Mouse (Mus musculus) kidney, adult 18-20 months (tissue): ENCODE data around the gene Fhl2.
A peak's percentile ranks its signal among the peaks of the same experiment; 100 is the strongest.
"Not testable (repeated sequence)": the region's sequence is repeated elsewhere in the genome, so short reads cannot be mapped to it uniquely, and the experiment has no call there.

Experiments
- DNase-seq: peaks from one replicate; pipeline ENCODE4 v3.0.0; 2021

The Fhl2 gene

DNA sequence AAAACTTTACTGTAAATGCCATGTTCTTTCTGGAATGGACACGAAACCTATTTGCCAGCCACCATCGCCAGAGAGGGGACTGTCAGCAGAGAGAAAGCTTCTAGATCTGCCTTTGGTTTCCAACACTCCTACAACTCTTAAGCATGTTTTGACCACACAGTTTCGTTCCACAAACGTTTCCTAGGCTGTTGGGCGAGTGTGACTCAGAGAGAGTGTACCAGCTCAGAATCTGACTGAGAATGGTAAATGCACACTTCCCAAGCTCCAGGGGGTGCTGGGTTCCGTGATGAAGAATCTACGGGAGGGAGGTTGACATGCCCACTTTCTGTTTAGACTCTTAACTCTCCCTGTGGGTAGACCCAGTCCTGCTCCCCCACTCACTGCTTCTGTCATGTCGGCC, 5.7 kb downstream of the Fhl2 start:
- no peak for DNase-seq

DNA sequence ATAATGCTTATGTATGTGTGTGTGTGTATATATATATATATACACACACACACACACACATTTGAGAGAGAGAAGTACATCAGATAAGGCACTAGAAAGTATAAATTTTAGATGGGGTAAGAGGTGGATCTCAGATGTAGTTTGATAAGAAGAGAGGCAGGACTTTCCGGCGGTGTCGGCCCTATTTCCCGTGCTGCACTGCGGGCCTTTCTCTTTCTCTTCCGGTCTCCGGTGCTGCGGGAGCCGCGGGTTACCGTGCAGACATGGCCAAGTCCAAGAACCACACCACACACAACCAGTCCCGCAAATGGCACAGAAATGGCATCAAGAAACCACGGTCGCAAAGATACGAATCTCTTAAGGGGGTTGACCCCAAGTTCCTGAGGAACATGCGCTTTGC, 7.9 kb downstream of the Fhl2 start:
- DNase-seq, result not testable (repeated sequence)

DNA sequence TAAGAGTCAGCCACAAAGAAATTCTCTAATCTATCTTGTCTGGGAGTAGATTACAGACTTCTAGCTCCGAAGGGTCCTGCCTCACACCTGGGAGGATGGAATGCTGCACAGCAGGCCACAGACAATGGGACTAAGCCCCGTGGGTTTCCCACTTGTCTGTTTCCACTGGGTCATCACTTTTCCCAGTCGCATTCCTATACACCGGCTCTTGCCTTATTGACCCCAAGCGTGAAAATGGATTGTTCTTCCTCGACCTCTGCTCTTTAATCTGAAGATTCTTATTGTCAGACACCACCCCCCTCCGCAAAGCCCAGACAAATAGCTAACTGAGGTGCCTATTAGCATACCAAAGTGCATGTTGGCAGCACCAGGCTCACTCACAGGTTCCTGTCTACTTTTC, 10.4 kb downstream of the Fhl2 start:
- no peak for DNase-seq

DNA sequence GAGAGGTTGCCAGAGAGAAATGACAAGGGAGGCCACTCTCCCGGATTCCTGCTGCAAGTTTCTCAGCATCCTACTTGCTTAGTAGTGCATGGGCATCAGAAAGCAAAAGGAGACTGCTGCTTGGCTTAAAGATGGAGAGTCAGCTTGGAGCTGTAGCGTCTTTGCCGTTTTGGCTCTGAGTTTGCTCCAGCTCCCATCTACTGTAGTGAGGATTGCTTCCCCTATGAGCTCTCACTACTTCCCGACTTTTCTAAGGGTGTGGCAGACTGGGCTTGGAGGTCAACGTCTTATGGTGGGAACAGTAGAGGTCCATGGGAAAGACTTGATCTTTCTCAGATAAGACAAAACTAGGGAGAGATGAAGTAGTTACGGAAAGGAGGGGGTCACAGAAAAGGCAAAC, 15.9 kb downstream of the Fhl2 start:
- DNase-seq, result no peak

DNA sequence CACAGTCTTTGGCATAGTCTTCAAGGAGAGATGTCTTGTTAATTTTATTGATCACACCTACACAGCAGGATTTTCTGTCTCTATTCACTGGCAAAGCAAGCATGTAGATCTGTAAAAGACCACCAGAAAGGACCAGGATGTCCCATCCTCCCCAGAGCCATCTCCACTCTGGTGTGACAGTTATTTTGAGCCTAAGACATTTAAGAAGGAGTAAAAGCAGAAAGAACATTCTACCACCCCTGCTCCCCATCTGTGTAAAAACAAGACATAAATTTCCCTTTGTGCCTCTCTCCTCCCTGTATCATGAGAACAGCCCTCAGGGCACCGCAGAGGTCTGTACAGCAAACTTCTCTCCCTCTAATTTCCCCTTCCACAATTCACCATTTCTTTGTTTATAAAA, 18.0 kb downstream of the Fhl2 start:
- DNase-seq, result no peak

DNA sequence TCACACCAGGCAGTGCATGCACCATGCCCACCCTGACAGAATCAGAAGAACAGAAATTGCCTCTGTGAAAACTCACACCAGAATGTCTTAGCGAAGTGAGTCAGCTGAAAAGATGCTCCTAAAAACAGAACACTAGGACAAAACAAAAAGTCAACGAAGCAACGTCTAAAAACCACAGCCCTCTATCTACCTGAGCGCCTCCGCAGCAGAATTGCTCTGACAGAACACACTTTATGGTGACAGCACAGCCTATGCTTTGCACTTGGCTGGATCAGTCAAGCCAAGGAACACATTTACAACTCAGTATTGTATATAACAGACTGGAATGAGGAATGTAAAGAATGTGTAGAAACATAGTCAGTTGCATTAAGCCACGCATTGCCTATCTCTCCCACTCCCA, 18.4 kb downstream of the Fhl2 start:
- no peak for DNase-seq

DNA sequence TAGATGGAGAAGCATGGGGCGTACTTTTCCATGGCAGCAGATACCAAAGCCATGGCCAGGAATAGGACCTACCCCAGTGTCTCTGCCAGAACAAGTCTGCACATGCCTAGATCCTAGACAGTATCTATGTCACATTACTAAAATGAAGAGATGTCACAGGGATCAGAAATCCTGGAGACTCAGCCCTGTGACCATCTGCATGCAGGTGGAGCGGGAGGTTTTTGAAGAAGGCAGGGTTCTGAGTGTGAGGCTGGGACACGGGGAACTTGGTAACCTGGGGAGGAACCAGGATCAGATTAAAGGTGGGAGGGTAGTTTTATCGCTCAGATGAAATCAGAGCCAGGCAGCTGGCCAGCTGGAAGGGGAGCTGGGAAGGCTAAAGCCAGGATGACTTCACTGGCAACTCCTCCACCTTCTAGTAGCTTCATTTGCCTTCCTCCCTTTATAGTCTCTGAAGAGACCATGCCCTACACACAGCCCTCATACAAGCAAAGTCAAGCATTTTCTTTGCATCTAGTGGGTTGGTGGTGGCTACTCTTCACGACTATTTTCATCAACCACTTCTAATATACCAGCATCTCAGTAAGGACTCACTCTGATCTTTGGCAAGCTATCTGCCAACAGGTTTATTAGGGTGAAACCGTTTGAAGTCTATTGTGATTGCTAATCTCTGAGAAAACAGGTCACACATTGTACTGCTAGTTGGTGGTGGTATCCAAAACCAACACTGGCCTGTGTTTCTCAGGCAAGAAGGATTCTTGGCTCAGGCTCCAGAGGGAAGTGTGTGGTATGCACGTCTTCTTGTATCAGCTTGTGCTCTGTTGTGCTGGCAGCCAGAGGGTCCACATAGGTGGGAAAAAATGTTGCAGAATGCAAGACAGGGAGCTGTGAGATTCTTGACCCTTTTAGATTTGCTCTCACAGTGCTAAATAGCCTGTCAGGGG, 23.2 kb downstream of the Fhl2 start:
- DNase-seq, result no peak

DNA sequence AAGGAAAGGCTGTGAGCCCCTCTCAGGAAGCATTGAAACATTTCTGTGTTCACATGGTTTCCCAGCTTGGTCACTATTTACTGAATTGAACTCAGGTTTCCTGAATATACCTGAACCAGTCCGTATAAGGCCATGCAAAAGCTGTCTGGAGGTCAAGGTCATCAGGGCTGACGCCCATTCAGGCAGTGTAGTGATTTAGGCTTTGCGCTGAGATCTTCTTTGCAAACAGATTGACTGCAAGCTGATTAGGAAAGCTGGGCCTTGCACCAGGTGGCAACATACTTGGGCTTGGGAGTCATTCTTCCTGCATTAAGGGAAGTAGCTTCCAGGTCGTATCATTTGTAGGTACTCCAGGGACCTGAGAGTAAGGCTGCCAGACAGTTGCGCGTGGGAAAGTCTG, 25.0 kb downstream of the Fhl2 start:
- DNase-seq, result no peak

DNA sequence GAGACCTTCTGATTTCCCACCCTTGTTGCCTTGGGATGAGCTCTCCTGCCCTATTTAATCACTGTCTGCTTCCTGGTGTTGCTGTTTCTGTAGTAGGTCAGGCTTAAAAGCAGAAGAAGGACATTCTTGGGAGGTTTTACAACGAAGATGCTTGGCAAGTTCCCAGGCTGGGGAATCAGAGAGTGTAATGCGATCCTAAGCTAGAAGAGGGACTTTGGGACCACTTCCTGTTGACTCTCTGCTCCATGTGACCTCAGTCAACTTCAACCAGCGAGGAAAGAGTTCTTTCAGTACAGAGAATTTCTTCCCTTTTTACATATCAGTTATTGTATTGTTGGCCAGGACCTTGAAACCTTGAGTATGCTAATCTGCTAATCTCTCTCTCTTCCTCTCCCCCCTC, 25.7 kb downstream of the Fhl2 start:
- DNase-seq, result no peak

DNA sequence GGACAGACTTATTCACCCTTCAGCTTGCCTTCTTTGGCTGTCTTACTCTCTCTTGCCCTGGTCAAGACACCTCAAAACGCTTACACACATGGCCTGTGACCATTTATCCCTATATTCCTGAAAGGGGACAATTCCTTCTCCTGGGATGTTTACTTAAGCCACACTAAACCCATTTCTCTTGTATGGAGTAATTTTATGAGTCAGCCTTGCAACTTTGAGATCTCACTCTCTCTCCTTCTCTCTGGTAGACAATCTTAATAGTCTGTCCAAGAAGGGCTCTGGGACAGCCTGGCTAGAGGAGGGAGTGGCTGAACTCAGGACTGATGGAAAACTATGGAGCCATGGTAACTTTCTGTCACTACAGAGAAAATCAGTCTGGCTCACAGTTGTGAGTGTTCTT, 27.1 kb downstream of the Fhl2 start:
- DNase-seq, result no peak

DNA sequence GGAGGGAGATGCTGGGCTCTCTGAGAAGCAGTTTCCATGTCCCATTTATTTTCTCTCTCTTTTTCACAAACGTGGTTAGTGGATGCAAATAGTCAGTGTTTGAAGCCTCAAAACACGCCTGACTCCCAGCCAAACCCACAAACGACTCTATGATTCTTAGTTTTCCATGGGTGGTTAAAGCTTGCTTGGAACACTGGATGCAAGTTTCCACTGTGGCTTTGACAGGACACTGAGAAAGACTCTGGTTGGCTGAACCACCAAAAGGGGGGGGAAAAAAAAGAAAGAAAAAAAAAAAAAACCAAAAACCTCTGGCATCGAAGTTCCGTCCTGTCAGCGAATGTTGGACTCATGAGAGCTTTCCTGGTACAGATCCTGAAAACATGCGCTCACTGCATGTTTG, 27.6 kb downstream of the Fhl2 start:
- DNase-seq, result no peak

DNA sequence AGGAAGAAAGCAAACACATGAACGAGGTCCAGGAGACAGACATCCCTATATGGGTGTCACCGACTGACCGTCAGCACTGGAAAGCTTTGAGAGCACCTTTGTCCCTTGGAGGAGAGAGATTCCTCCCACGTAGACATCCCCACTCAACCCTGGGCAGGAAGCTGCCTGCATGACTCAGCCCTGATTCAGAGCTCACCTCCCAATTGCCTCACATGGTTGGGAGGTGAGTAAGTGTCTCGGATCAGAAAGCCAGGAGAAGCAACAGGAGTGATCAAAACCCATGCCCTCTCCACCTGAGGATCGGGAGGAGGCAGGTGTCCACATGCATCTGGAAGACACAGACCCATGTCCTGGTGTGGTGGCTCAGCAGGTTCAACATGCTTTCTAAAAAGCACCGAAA, 28.2 kb downstream of the Fhl2 start:
- no peak for DNase-seq

DNA sequence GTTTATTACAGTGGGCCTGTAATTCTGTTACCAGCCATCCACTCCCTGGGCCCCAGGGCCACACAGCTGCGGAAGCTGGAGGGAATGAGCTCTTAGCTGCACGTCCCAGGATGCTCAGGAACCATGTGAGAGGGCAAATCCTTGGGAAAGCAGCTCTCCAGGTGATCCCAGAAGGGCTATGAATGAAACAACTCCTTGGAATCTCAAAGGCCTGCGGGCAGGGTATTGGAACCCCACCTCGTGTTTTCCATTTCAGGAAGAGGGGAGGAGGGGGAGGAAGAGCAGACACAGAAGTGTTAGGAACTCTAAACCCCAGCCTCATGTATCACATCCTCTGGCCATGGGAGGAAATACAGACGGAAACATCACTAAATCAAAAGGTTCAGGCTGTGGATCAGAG, 28.8 kb downstream of the Fhl2 start:
- DNase-seq, result no peak

DNA sequence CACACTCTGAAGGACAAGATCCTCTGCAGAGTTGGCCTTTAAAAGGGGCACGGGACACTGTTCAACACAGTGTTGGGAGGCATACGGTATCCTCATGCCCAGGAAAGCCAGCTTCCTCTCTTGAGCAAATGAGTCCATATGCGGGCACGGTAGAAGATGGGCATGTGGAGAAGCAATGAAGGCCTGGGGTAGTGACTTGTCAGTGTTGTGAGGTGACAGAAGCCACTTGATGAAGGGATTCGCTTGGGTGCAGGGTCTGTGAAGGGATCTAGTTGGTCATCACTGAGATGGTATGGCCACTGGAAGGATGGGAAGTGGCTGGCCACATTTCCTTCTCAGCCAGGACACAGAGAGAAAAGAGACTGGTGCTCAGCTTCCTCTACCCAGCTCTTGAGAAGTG, 32.2 kb downstream of the Fhl2 start:
- no peak for DNase-seq

DNA sequence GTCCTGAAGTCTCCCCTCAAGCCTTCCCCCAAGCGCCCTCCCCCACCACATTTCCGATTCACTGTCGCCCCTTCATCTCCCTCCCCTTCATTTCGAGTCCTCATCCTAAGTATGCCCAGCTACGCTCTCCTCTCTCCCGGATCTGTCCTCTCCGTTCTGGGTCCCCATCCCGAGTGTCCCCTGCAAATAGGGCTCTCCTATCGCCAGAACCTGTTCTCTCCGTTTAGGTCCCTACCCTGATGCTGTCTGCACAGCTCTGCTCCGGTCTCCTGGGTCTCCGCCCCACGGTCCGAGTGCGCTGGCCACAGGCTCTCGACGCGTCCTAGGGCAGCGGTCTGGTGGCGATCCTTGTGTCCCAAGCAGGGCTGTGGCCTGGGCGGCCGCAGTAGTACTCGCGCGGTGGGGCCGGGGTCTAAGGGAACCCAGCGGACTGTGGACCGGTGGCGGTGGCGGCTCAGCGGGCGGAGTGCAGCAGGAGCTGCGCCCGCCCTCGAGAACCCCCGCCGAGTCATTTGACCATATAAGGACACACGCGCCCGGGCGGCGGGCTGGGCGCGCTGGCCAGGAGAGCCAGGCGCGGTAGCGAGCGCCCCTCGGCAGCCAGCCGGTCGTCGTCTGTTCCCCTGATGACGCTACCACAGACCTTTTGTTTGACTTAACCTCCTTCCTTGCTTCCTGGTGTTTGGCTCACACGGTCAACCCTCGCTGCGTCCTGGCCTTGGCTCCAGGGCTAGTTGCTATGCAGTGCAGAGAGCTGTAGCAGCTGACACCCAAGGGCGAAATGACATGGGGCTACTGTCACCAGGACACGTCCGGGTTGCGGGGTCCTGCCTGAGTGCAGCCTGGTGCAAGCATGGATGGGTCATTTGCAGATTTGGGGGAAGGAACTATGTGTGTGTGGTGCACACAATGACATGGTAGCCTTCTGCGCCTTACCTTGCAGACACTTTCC, 33.0 kb downstream of the Fhl2 start:
- DNase-seq, result peak; percentile 75

DNA sequence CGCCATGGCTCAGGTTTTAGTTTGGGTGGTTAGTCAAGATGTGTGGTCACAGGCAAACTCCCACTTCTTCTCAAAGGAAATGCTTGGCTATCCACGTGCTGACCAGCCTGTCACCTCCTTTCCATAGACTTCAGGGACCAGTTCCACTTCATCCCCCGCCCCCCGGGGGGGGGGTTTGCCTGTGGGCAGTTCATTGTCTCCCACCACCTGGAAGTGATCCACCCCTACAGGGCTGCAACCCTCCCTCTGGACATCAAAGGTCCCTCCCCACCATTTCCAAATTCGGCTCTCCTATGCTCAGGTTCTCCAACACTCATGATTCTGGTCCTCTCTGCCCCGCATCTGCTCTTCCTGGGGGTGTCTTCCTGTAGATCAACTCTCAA, 33.7 kb downstream of the Fhl2 start:
- DNase-seq, result no peak

DNA sequence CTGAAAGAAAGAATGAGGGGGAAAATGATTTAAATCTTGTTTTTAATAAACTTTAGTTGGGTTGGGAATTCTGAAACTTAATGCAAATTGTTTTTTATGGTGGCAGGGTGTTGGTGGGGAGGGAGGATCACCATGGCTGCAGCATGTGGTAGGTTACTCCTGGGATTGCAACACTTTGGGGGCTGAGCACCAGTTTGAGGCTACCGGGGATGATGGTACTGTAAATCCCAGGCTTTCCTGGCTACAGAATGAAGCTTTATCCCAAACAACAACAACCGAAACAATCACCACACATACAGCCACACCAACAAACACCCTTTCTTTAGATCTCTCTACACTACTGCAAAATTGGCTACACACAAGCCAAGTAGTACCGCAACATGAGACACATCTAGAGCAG, 34.4 kb downstream of the Fhl2 start:
- DNase-seq, result no peak

DNA sequence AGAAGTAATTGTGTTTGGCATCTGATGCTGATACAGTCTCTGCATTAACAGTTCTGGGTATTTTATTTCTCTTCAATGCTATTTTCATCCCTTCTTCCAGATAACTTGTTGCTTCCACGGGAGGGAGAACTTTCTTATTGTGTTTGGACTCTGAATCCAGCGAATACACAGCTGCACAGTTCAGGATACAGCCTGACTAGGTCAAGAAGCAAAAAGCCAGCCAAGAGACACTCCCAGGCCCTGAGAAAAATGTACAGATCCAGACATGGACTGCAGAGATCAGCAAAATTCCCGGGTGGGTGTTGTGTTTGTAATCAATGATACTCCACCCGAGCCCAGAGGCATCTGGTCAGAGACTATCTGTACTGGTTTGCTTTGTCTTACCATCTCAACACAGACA, 37.4 kb downstream of the Fhl2 start:
- DNase-seq, result no peak

DNA sequence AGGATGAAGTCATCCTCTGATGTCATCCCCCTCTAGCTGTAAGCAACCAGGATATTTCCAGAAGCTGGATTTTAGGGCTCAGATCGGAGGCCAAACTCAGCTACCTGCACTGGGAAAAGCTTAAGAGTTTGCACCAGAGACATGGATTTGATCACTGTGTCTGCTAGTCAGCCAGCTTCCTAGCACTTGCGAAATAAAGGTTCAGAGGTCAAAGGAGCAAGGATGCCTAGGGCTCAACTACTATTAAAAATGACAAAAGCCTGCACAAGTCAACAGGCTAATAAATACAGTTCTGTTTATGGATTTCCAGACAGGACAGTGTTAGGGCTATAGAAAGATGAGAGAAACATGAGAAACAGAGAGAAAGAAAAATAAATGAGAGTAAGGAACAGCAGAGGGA, 38.9 kb downstream of the Fhl2 start:
- DNase-seq, result no peak

DNA sequence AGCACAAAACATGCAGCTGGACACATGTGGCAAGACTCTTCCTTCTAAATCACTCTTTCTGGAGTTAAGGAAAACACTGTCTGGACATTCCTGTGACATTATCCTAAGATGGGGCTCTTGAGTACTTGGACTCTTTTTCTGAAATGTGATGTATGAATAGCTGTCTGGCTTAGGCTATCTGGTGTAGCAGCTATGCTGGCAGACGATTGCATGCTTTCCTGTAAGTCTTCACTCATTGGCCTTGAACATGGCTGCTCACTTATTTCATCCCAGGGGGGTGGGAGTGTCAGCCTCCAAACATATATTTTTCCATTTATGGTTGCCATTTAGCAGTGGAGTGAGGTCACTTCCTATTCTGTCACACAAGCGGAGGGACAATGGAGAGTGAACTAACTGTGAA, 42.3 kb downstream of the Fhl2 start:
- no peak for DNase-seq

DNA sequence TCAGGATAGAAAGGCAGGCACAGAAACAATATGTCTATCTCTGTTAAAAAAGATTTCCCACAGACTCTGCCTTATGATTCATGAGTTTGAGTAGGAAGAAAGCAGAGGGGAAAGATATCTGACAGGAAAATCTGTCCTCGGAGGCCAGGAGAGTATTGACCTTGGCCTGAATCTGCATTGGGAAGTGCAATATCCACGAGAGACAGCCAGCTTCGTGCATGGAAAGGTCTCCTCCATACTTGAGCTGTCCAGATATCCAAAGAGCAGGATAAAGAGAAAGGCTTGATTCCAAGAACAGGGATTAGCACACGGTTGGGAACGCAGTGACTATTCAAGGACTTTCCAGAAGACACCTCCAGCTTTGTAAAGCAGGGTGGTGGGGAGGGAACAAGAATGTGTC, 43.2 kb downstream of the Fhl2 start:
- no peak for DNase-seq

DNA sequence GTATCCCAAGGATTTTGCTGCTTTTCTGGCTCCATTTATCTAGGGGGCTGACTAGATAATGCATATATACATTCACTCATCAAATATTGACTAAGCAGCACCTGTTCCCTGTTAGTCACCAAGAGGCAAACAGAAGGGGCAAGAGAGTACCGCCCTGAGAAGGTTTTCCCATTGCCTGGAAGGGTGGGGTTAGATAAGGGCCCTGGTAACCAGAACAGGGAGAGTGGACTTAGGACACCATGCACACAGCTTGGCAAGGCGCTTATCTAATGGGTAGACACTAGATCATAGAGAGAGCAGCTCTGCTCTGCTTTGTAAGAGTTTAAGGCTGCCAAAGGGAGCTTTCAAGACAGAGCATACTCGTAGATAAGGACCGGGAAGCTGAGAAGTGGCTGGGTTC, 44.2 kb downstream of the Fhl2 start:
- no peak for DNase-seq

DNA sequence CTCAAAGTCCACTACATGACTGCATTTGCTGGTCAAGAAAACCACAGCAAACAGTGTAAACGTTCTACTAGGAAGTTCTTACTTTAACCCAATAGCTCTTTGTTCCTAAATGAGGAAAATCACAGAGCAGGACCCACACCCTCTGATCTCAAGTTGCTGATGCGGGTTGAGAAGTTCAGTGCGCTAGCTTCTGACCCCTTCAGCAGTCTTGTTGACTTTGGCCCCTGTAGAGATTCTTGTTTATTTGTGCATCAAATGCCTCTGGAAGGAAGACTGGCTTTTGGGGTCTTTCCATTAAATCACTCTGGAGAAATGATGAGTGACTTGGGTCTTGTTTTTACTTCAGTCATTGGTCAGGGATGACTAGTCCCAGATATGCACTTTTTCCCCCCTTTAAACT, 46.6 kb downstream of the Fhl2 start:
- no peak for DNase-seq

DNA sequence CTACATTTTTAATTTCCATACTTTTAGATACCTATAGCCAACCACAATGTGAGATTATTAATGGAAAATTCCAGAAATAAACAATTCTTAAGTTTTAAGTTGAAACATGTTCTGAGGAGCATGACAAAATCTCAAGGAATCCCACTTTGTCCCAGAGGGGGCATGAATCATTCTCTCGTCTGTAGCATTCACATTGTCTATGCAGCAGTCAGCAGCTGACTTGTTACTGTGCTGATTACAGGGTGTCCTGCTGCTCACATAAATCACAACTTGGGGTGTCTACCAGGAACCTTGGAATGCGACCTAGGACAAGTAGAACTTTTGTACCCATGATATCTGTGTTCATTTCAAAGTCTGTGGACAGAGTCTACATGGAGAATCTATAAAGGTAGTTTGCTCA, 49.3 kb downstream of the Fhl2 start:
- DNase-seq, result no peak
